Mouse (Mus musculus) myocyte (in vitro differentiated cells): ENCODE measurements at regions not wholly inside any gene's neighbourhood (a gene's known extent, or its start where the extent isn't known, plus 50 kb on each side); places are given as distances from the start of the nearest gene placed in this dataset.

Source experiments
- H3K27me3 ChIP-seq: one replicate; pipeline ENCODE4 v1.6.1; 2011; ENCODE audit not compliant: control insufficient read depth, insufficient read depth, insufficient read length
- H3K36me3 ChIP-seq: one replicate; pipeline ENCODE4 v1.6.1; 2011; ENCODE audit not compliant: control insufficient read depth, insufficient read depth
- H3K4me2 ChIP-seq: one replicate; pipeline ENCODE4 v1.6.1; 2011; ENCODE audit warnings: low read depth, control low read depth
- H3K4me3 ChIP-seq: one replicate; pipeline ENCODE4 v1.5.1; 2011; ENCODE audit warnings: mild to moderate bottlenecking, control low read depth, moderate library complexity
- H3K79me2 ChIP-seq: one replicate; pipeline ENCODE4 v1.6.1; 2011; ENCODE audit not compliant: control insufficient read depth, insufficient read depth
- H3ac ChIP-seq: one replicate; pipeline ENCODE4 v1.6.1; 2011; ENCODE audit not compliant: control insufficient read depth, insufficient read length
- CEBPB ChIP-seq: IDR thresholded peaks from 2 replicates; pipeline ENCODE4 v1.6.1; 2011; ENCODE audit warnings: mild to moderate bottlenecking, moderate library complexity; ENCODE audit not compliant: poor library complexity, insufficient read depth, severe bottlenecking
- E2F4 ChIP-seq: IDR thresholded peaks from one replicate; pipeline ENCODE4 v1.6.1; 2011; ENCODE audit warnings: mild to moderate bottlenecking, control low read depth, moderate library complexity; ENCODE audit not compliant: insufficient read depth
- MAX ChIP-seq: IDR thresholded peaks from one replicate; pipeline ENCODE4 v1.6.1; 2011; ENCODE audit warnings: low read depth, mild to moderate bottlenecking, control low read depth
- MYOD1 ChIP-seq, 3 experiments: IDR thresholded peaks; one replicate each; pipeline ENCODE4 v1.6.1; 2011; ENCODE audit warnings: control low read depth in 2 of 3, low read depth in 2 of 3, mild to moderate bottlenecking in 2 of 3, moderate library complexity in 1 of 3; ENCODE audit not compliant: insufficient read length in 2 of 3, control insufficient read depth in 1 of 3
- MYOG ChIP-seq, 3 experiments: IDR thresholded peaks; one replicate each; pipeline ENCODE4 v1.6.1; 2011; ENCODE audit warnings: control low read depth in 2 of 3, low read depth in 2 of 3, mild to moderate bottlenecking in 2 of 3; ENCODE audit not compliant: insufficient read length in 2 of 3, control insufficient read depth in 1 of 3, insufficient read depth in 1 of 3
- POLR2A ChIP-seq: IDR thresholded peaks from one replicate; pipeline ENCODE4 v1.6.1; 2011; ENCODE audit warnings: low read depth, mild to moderate bottlenecking, control low read depth, moderate library complexity; ENCODE audit not compliant: insufficient read length
- POLR2AphosphoS2 ChIP-seq: IDR thresholded peaks from one replicate; pipeline ENCODE4 v1.6.1; 2011; ENCODE audit warnings: low read depth, control low read depth; ENCODE audit not compliant: insufficient read length
- REST ChIP-seq: IDR thresholded peaks from one replicate; pipeline ENCODE4 v1.6.1; 2011; ENCODE audit warnings: mild to moderate bottlenecking, control low read depth, moderate library complexity; ENCODE audit not compliant: insufficient read depth, insufficient read length
- SRF ChIP-seq: IDR thresholded peaks from one replicate; pipeline ENCODE4 v1.6.1; 2011; ENCODE audit warnings: low read depth; ENCODE audit not compliant: control insufficient read depth, insufficient read length
- TCF12 ChIP-seq: IDR thresholded peaks from one replicate; pipeline ENCODE4 v1.6.1; 2011; ENCODE audit warnings: mild to moderate bottlenecking, control low read depth; ENCODE audit not compliant: poor library complexity, insufficient read depth, severe bottlenecking
- TCF3 ChIP-seq: IDR thresholded peaks from one replicate; pipeline ENCODE4 v1.6.1; 2011; ENCODE audit warnings: low read depth, control low read depth; ENCODE audit not compliant: insufficient read length
- USF1 ChIP-seq: IDR thresholded peaks from one replicate; pipeline ENCODE4 v1.6.1; 2011; ENCODE audit warnings: low read depth, mild to moderate bottlenecking, control low read depth, moderate library complexity

- H3ac ChIP-seq = no peak overlapping the region
- no peak overlapping the region for H3K4me3 ChIP-seq
- H3K79me2 ChIP-seq = no peaks in the 10 kb centered on the region
- no peak overlapping the region for H3K4me2 ChIP-seq
- no peaks in the 10 kb centered on the region for H3K27me3 ChIP-seq
- H3K36me3 ChIP-seq = no peaks in the 10 kb centered on the region
- TF ChIP-seq E2F4 (no peak), MYOG (IDR thresholded peaks at IDR 0.05; ENCODE audit: control insufficient read depth in 1 of 3, insufficient read depth in 1 of 3, insufficient read length in 2 of 3, low read depth in 2 of 3) (no peak), SRF (no peak), MAX (no peak), MYOD1 (IDR thresholded peaks at IDR 0.05; ENCODE audit: control insufficient read depth in 1 of 3, insufficient read length in 2 of 3, low read depth in 2 of 3) (no peak), TCF3 (no peak), REST (no peak), CEBPB (no peak), TCF12 (no peak), USF1 (no peak), POLR2A (no peak)
These were observed 129.6 kb downstream of the Trim33 start for GRCm38 (mm10) chr3:103408724-103409123.

DNA sequence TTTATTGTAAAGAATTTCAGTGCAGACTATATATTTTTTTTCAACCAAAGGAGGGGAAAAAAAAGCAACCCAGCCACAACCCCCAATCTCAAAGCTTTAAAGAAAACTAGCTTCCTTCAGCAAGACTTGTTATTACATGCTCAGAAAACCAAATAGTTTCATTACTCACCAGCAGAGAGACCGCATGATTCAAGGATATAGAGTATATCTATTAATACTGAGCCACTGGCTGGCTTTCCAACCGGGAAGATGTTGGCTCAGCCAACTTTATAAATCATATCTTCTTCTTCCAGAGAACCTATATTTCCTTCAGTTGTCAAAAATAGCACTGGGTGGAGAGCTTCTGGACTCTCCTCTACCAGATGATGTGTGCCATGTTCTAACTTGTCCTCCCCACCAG, 133.2 kb downstream of the Trim33 start:
- TF ChIP-seq MYOD1 (IDR thresholded peaks at IDR 0.05; ENCODE audit: control insufficient read depth in 1 of 3, insufficient read length in 2 of 3, low read depth in 2 of 3) (no peak), E2F4 (no peak), POLR2A (no peak), SRF (no peak), MYOG (IDR thresholded peaks at IDR 0.05; ENCODE audit: control insufficient read depth in 1 of 3, insufficient read depth in 1 of 3, insufficient read length in 2 of 3, low read depth in 2 of 3) (no peak), REST (no peak), TCF3 (no peak), TCF12 (no peak), CEBPB (no peak), USF1 (no peak), MAX (no peak), POLR2AphosphoS2 (no peak)
- Histone ChIP-seq H3K36me3 (no peaks in the 10 kb centered on the region), H3ac (no peak overlapping the region), H3K4me3 (no peak overlapping the region), H3K4me2 (peak overlapping the region; percentile 12), H3K79me2 (no peaks in the 10 kb centered on the region), H3K27me3 (no peaks in the 10 kb centered on the region)

GRCm38 (mm10) chr3:103415051-103415695, 136.1 kb downstream of the Trim33 start:
- TF ChIP-seq POLR2A (no peak), MAX (no peak), MYOD1 (IDR thresholded peaks at IDR 0.05; ENCODE audit: control insufficient read depth in 1 of 3, insufficient read length in 2 of 3, low read depth in 2 of 3) (no peak), TCF3 (no peak), POLR2AphosphoS2 (no peak), CEBPB (no peak), SRF (no peak), USF1 (no peak)

DNA sequence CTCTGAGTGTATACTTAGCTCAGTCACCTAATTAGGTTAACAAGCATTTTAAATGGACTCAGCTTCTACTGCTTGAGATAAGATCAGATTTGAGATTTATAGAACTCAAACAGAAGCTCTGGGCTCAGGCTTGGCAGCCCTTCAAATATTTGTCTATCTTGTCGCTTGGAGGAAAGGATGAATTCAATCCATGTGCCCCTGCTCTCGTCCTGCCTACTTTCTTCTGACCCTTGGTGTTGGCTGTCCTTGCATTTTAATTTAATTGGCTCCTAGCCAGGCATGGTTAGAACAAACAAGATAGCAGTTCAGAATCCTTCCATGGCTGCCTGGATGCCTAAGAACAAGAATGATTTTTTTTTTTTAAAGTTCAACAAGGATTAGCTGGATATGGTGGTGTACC, 137.2 kb downstream of the Trim33 start:
- no peak for TF ChIP-seq TCF12
- TF ChIP-seq MYOG (IDR thresholded peaks at IDR 0.05; ENCODE audit: control insufficient read depth in 1 of 3, insufficient read depth in 1 of 3, insufficient read length in 2 of 3, low read depth in 2 of 3) = no peak
- no peak for TF ChIP-seq MAX
- TF ChIP-seq USF1 = no peak
- no peak for TF ChIP-seq REST
- TF ChIP-seq CEBPB = no peak
- no peak for TF ChIP-seq MYOD1 (IDR thresholded peaks at IDR 0.05; ENCODE audit: control insufficient read depth in 1 of 3, insufficient read length in 2 of 3, low read depth in 2 of 3)
- no peak for TF ChIP-seq TCF3
- TF ChIP-seq E2F4 = no peak
- TF ChIP-seq POLR2AphosphoS2 = no peak
- TF ChIP-seq POLR2A = no peak
- no peak for TF ChIP-seq SRF
- no peaks in the 10 kb centered on the region for H3K27me3 ChIP-seq
- H3K4me2 ChIP-seq = no peak overlapping the region
- H3ac ChIP-seq = no peak overlapping the region
- no peaks in the 10 kb centered on the region for H3K79me2 ChIP-seq
- no peaks in the 10 kb centered on the region for H3K36me3 ChIP-seq
- no peak overlapping the region for H3K4me3 ChIP-seq

More at GRCm38 (mm10) chr3:103415051-103415695, 136.1 kb downstream of the Trim33 start:
- H3K4me2 ChIP-seq = no peak overlapping the region
- no peaks in the 10 kb centered on the region for H3K27me3 ChIP-seq
- no peak overlapping the region for H3ac ChIP-seq
- H3K36me3 ChIP-seq = no peaks in the 10 kb centered on the region
- H3K4me3 ChIP-seq = no peak overlapping the region
- H3K79me2 ChIP-seq = no peaks in the 10 kb centered on the region
